8 mouse cellular contexts compared by ENCODE assay signal in genomic region chr7:34229153-34229552, GRCm38 (mm10). TPM values are rescaled to one million over a fixed set of nuclear protein-coding genes. Genes with fewer than 3 reads are reported as not detected.
DNase-seq lines count a peak whose midpoint lies in the region; ATAC-seq and TF ChIP-seq lines count a peak whose summit lies in the region.

No protein-coding gene starts in this region.

- WGBS in liver, adult 2 months = 26% methylated on average over 5 of the region's 5 CpGs
- 10% methylated on average over 5 of the region's 5 CpGs for WGBS in embryonic facial prominence, embryonic 15.5 days
- 24% methylated on average over 5 of the region's 5 CpGs for WGBS in intestine, postnatal 0 days
- 19% methylated on average over 5 of the region's 5 CpGs for WGBS in neural tube, embryonic 12.5 days

- TF ChIP-seq CTCF in liver, adult 2 months (IDR thresholded peaks at IDR 0.05; ENCODE audit: low read depth, low read length) = no peak
- TF ChIP-seq CTCF in intestine, postnatal 0 days (IDR thresholded peaks at IDR 0.05; ENCODE audit: low read depth) = no peak

- H3K9me3 ChIP-seq in embryonic facial prominence, embryonic 15.5 days (replicated peaks) = no peaks in the 10 kb centered on the region
- H3K9me3 ChIP-seq in intestine, postnatal 0 days (ENCODE audit: control insufficient read depth) = no peaks in the 10 kb centered on the region
- no peaks in the 10 kb centered on the region for H3K9me3 ChIP-seq in neural tube, embryonic 12.5 days

- TF ChIP-seq POLR2A in liver, adult 2 months (IDR thresholded peaks at IDR 0.05; ENCODE audit: extremely low read depth, insufficient read depth, low read length) = no peak

- peak overlapping the region; percentile 90 for H3K4me3 ChIP-seq in liver, adult 2 months (ENCODE audit: insufficient read depth, low read depth, low read length)
- H3K4me3 ChIP-seq in embryonic facial prominence, embryonic 15.5 days (replicated peaks) = peak overlapping the region; percentile 77
- peak overlapping the region; percentile 72 for H3K4me3 ChIP-seq in intestine, postnatal 0 days (ENCODE audit: low read depth, low read length)
- peak overlapping the region; percentile 68 for H3K4me3 ChIP-seq in neural tube, embryonic 12.5 days

- H3K79me2 ChIP-seq in liver, adult 2 months (ENCODE audit: control insufficient read depth, insufficient read depth, low read length) = peaks cover 12% of the 10 kb centered on the region; the same call in 1 of the 2 replicates

- H3K36me3 ChIP-seq in liver, adult 2 months (ENCODE audit: control insufficient read depth, insufficient read depth, low read length) = no peaks in the 10 kb centered on the region; the same call in 1 of the 2 replicates
- peaks cover 38% of the 10 kb centered on the region for H3K36me3 ChIP-seq in embryonic facial prominence, embryonic 15.5 days
- peaks cover 25% of the 10 kb centered on the region; the same call in 1 of the 2 replicates for H3K36me3 ChIP-seq in intestine, postnatal 0 days (ENCODE audit: control insufficient read depth, insufficient read depth)
- H3K36me3 ChIP-seq in neural tube, embryonic 12.5 days = peaks cover 27% of the 10 kb centered on the region

- peak overlapping the region; percentile 80 for H3K4me2 ChIP-seq in embryonic facial prominence, embryonic 15.5 days (replicated peaks)
- H3K4me2 ChIP-seq in intestine, postnatal 0 days (replicated peaks; ENCODE audit: low read depth) = peak overlapping the region; percentile 79
- peak overlapping the region; percentile 81 for H3K4me2 ChIP-seq in neural tube, embryonic 12.5 days (replicated peaks)

- ATAC-seq in embryonic facial prominence, embryonic 15.5 days (ENCODE audit: insufficient number of reproducible peaks, low FRiP score, low TSS enrichment, low read depth) = no peak
- ATAC-seq in intestine, postnatal 0 days = no peak
- ATAC-seq in neural tube, embryonic 12.5 days (ENCODE audit: low FRiP score, low read depth) = no peak

- peaks cover 47% of the 10 kb centered on the region for H3K4me1 ChIP-seq in liver, adult 2 months (ENCODE audit: control insufficient read depth, insufficient read depth, low read length)
- H3K4me1 ChIP-seq in embryonic facial prominence, embryonic 15.5 days = peaks cover 38% of the 10 kb centered on the region
- H3K4me1 ChIP-seq in intestine, postnatal 0 days (replicated peaks; ENCODE audit: control insufficient read depth, insufficient read depth, low read length) = 0 out of 2 replicates have a peak, but pooled peaks cover 5% of the 10 kb centered on the region
- H3K4me1 ChIP-seq in neural tube, embryonic 12.5 days = peaks cover 30% of the 10 kb centered on the region

- H3K27ac ChIP-seq in liver, adult 2 months (replicated peaks; ENCODE audit: insufficient read depth, low read depth, low read length) = no peak overlapping the region; the same call in 1 of the 2 replicates
- peak overlapping the region; percentile 90; the same call in 1 of the 2 replicates for H3K27ac ChIP-seq in embryonic facial prominence, embryonic 15.5 days (replicated peaks)
- H3K27ac ChIP-seq in intestine, postnatal 0 days (ENCODE audit: low read depth, low read length) = no peak overlapping the region
- H3K27ac ChIP-seq in neural tube, embryonic 12.5 days = no peak overlapping the region

- H3K9ac ChIP-seq in liver, adult 2 months (ENCODE audit: low read depth, low read length) = peak overlapping the region; percentile 89
- H3K9ac ChIP-seq in embryonic facial prominence, embryonic 15.5 days = peak overlapping the region; percentile 71; the same call in 1 of the 2 replicates
- peak overlapping the region; percentile 69 for H3K9ac ChIP-seq in intestine, postnatal 0 days (ENCODE audit: low read depth, low read length)
- H3K9ac ChIP-seq in neural tube, embryonic 12.5 days = peak overlapping the region; percentile 72

- no peak for DNase-seq in liver, adult 2 months (ENCODE audit: extremely low read depth, low read depth, low spot score)
- no peak for DNase-seq in liver
- no peak for DNase-seq in MN1 (ENCODE audit: low spot score)
- no peak for DNase-seq in right cerebral cortex, adult 18-20 months
- no peak for DNase-seq in spleen, postnatal 14 days (ENCODE audit: low spot score in 2 of 2)

- H3K27me3 ChIP-seq in liver, adult 2 months (ENCODE audit: control insufficient read depth, insufficient read depth, low read length) = no peaks in the 10 kb centered on the region
- H3K27me3 ChIP-seq in embryonic facial prominence, embryonic 15.5 days = no peaks in the 10 kb centered on the region
- H3K27me3 ChIP-seq in intestine, postnatal 0 days (replicated peaks; ENCODE audit: control insufficient read depth, insufficient read depth, low read length) = no peaks in the 10 kb centered on the region
- H3K27me3 ChIP-seq in neural tube, embryonic 12.5 days (replicated peaks) = no peaks in the 10 kb centered on the region

RNA-seq across cellular contexts. Expression of gene Gpi1, which starts 1.0 kb away (rescaled TPM):
- total RNA-seq in liver, adult 2 months (2014; rRNA removed) = 61.8 and 74.2 TPM in 2 replicates
- 100 and 127 TPM in 2 replicates for polyA plus RNA-seq in liver, adult 2 months (2012; rRNA removed)
- 277 and 278 TPM in 2 replicates for polyA plus RNA-seq in embryonic facial prominence, embryonic 15.5 days (2015; fragmentation: Nextera tagmentation; extraction: Ambion mirVana)
- 179 and 180 TPM in 2 replicates for polyA plus RNA-seq in intestine, postnatal 0 days (2015; fragmentation: Nextera tagmentation; extraction: Ambion mirVana)
- 273 and 294 TPM in 2 replicates for polyA plus RNA-seq in neural tube, embryonic 12.5 days (2016; fragmentation: Nextera tagmentation; extraction: Ambion mirVana)

RNA-seq across cellular contexts. Expression of gene Gm6096, which starts 21.7 kb away (rescaled TPM):
- not detected in 2 replicates for total RNA-seq in liver, adult 2 months (2014; rRNA removed)
- not detected in 2 replicates for polyA plus RNA-seq in liver, adult 2 months (2012; rRNA removed)
- 0.46 TPM in 1 of 2 replicates, not detected in the other for polyA plus RNA-seq in embryonic facial prominence, embryonic 15.5 days (2015; fragmentation: Nextera tagmentation; extraction: Ambion mirVana)
- polyA plus RNA-seq in intestine, postnatal 0 days (2015; fragmentation: Nextera tagmentation; extraction: Ambion mirVana) = not detected in 2 replicates
- 0.83 TPM in 1 of 2 replicates, not detected in the other for polyA plus RNA-seq in neural tube, embryonic 12.5 days (2016; fragmentation: Nextera tagmentation; extraction: Ambion mirVana)

RNA-seq across cellular contexts. Expression of gene Pdcd2l, which starts 32.7 kb away (rescaled TPM):
- 15.5 and 15.9 TPM in 2 replicates for total RNA-seq in liver, adult 2 months (2014; rRNA removed)
- 16.0 and 18.5 TPM in 2 replicates for polyA plus RNA-seq in liver, adult 2 months (2012; rRNA removed)
- 56.9 and 60.8 TPM in 2 replicates for polyA plus RNA-seq in embryonic facial prominence, embryonic 15.5 days (2015; fragmentation: Nextera tagmentation; extraction: Ambion mirVana)
- polyA plus RNA-seq in intestine, postnatal 0 days (2015; fragmentation: Nextera tagmentation; extraction: Ambion mirVana) = 26.3 and 26.7 TPM in 2 replicates
- 66.2 and 77.8 TPM in 2 replicates for polyA plus RNA-seq in neural tube, embryonic 12.5 days (2016; fragmentation: Nextera tagmentation; extraction: Ambion mirVana)

RNA-seq across cellular contexts. Expression of gene Uba2, which starts 59.8 kb away (rescaled TPM):
- 31.8 and 33.6 TPM in 2 replicates for total RNA-seq in liver, adult 2 months (2014; rRNA removed)
- 13.6 and 16.9 TPM in 2 replicates for polyA plus RNA-seq in liver, adult 2 months (2012; rRNA removed)
- 187 and 188 TPM in 2 replicates for polyA plus RNA-seq in embryonic facial prominence, embryonic 15.5 days (2015; fragmentation: Nextera tagmentation; extraction: Ambion mirVana)
- polyA plus RNA-seq in intestine, postnatal 0 days (2015; fragmentation: Nextera tagmentation; extraction: Ambion mirVana) = 50.2 and 50.8 TPM in 2 replicates
- polyA plus RNA-seq in neural tube, embryonic 12.5 days (2016; fragmentation: Nextera tagmentation; extraction: Ambion mirVana) = 219 and 231 TPM in 2 replicates
